Mouse (Mus musculus) layer of hippocampus, adult 8-10 months (tissue): ENCODE measurements at regions not wholly inside any gene's neighbourhood (a gene's known extent, or its start where the extent isn't known, plus 50 kb on each side); places are given as distances from the start of the nearest gene placed in this dataset.
"Not testable (repeated sequence)": the region's sequence is repeated elsewhere in the genome, so short reads cannot be mapped to it uniquely, and the experiment has no call there.

Experiments used
- DNase-seq, 2 experiments: peaks; one replicate each; pipeline ENCODE4 v3.0.0; 2022; ENCODE audit warnings: low spot score in 2 of 2

GRCm38 (mm10) chr13:73034886-73035285 is 225.4 kb upstream of the Irx4 start:
- no peak for DNase-seq

- no peak for DNase-seq
These were observed 224.8 kb upstream of the Irx4 start for GRCm38 (mm10) chr13:73035336-73035940.

DNA sequence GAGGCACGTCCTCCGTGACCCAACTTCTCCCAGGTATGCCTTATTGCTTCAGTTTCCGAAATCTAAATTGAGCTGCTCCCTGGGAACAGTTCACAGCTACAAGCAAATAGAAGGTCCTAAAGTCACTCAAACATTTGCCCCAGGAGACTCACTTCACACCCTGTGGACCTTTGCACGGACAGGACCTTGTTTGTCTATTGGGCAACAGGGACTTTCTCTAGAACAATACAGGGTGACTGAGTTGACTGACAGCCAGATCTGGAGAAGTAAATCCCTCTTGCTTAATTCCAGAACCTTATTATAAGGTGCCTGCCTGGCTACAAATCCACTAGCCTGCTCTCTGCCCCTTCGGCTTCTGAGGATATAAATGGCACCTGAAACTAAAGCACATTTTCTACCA is 220.5 kb upstream of the Irx4 start:
- DNase-seq = no peak

DNA sequence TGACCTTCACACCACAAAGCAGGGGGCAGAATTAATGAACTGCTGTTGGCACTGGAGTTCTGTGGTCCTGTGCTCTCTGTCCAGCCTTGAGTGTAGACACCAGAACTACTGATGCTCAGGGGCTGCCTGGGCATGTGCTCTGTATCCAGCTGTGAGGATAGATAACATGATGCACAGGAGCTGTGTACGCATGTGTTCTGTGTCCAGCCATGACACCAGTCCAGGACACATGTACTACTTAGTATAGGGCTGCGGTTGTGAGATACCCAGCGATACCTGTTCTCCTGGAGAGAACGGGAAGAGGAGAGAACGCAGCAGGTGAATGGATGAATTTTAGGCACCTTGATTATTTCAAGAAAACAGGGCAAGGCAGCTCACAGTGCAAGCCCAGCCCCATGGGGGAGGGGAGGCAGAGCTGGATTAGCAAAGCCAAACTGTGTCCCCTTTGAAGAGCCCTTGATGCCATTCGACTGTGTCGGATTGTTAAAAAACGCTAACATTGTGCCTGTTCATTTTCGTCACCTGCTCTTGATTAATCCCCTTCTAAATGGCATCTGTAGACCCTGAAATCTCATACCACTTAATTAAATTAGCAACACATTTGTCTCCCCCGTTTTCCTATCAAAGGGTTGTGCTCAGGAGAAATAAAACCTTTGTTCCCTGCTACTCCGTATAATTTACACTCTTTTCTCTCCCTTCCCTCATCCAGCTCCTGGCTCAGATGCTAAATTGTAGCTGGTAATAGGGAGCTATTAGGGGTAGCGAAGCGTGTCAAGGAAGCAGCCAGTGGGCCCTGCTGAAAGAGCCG is 218.8 kb upstream of the Irx4 start:
- no peak for DNase-seq

GRCm38 (mm10) chr13:73069840-73070530 is 190.3 kb upstream of the Irx4 start:
- no peak for DNase-seq

GRCm38 (mm10) chr13:73070531-73070908 is 189.8 kb upstream of the Irx4 start:
- no peak for DNase-seq

GRCm38 (mm10) chr13:73071032-73071431 is 189.2 kb upstream of the Irx4 start:
- DNase-seq = no peak

GRCm38 (mm10) chr13:73071854-73072852 is 188.1 kb upstream of the Irx4 start:
- DNase-seq = no peak

- DNase-seq = no peak
These were observed 182.3 kb upstream of the Irx4 start for GRCm38 (mm10) chr13:73077866-73078430.

- DNase-seq = not testable (repeated sequence)
These were observed 172.5 kb upstream of the Irx4 start for GRCm38 (mm10) chr13:73087815-73088214.

DNA sequence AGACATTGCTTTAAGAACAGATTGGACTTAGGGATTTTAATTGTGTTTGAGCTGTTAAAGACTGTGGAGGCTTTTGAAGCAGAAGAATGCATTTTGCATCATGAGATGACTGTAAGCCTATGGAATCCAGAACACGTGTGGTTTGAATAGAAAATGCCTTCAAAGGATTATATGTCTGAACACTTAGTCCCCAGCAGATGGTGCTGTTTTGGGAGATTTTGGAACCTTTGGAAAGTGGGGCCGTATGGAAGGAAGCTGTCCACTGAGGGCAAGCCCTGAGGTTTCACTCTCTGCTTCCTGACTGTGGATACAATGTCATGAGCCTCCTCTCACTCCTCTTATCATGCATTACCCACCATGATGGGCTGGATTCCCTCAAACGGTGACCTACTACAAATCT is 168.4 kb upstream of the Irx4 start:
- no peak for DNase-seq

- no peak for DNase-seq
These were observed 162.8 kb upstream of the Irx4 start for GRCm38 (mm10) chr13:73097502-73097901.

- DNase-seq = no peak
These were observed 160.9 kb upstream of the Irx4 start for GRCm38 (mm10) chr13:73099407-73099806.

DNA sequence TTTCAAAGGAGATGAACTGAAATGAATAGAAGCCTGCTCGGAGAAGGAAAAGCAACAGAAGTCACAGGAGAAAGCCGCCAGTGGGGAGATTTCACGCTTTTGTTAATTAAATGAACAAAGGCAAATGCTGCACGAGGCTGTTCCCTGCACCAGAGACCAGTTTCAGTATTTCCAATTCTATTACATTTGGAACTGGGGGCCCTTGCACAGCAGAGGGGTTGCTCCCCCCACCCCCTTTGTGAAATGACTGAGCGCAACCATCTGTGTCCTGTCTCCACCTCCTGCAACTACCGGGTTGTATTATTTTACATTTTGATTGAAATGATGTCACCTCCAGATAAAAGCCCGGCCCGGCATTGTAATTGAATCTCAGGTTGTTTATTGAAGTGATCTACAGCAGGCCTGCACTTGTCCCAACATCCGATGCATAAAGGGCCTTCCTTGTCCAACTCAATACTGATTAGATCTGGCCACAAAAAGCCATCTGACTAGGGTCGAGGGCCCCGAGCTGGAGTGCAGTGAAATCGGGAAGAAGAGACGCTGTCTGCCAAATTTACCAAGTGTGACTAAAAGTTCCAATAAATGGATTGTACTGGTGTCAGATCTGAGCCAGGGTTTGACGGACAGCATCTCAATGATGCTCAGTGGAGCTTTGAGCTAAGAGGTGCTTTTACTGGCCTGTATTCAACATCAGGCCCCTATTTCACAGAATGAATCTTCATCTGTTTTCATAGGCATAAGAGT is 152.9 kb upstream of the Irx4 start:
- DNase-seq = no peak

DNA sequence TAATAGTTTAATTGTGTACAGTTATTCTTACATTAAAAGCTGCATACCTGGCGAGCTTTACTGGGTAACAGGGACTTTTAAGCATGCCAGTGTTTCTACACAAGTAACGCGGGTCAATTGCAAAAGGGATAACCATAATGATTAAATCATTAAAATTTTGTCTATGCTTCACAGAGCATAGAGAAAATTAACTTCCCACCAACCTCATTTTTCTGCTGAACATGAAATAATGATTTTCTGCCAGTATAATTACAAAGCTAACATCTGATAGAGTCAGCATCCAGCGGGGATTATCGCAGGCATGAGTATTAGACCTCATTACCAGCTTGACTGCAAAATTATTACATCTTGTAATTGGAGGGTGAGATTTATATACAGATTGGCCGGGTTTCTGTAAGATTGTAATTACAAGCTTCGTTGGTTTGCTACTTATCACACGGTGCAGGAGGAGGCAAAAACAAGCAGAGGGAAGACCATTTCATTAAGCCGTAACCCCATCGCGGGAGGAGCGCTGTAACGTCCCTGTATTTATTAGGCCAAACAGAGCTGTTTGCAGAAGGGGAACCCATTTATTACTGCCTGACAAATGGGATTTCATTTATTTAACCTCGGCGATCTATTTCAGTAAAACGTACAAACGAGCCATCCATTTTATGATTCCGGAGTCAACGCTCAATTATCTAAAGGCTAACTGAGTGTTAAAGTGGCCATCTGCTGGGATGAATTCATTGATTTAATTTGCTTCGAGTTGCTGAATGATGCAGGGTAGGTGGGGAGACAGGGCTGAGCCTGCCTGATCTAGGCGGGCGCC is 143.3 kb upstream of the Irx4 start:
- DNase-seq = peak in 1 of 2 experiments; percentile 5

DNA sequence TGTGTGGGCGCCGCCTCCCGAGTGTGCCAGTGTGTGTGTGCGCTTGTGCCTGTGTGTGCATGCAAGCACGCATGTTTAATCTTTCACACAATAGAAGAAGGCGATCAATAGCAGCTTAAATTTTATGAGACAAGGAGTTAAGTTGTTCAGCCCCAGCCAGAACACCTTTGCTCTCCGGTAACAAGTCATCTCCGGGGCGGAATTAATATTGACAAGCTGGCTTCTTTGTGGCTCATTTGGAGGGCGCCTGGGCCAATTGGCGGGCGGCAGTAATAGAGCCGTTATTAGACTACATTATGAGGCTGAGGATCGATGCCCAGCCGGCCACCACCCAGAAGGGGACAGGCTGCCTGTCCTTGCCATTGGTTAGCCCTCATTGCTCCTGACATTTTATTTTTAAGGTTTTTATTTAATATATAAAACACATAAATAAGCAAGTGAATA is 142.6 kb upstream of the Irx4 start:
- peak in 1 of 2 experiments; percentile 17 for DNase-seq

GRCm38 (mm10) chr13:73122945-73123344 is 137.3 kb upstream of the Irx4 start:
- no peak for DNase-seq

- DNase-seq = no peak
These were observed 129.0 kb upstream of the Irx4 start for GRCm38 (mm10) chr13:73131270-73131669.

DNA sequence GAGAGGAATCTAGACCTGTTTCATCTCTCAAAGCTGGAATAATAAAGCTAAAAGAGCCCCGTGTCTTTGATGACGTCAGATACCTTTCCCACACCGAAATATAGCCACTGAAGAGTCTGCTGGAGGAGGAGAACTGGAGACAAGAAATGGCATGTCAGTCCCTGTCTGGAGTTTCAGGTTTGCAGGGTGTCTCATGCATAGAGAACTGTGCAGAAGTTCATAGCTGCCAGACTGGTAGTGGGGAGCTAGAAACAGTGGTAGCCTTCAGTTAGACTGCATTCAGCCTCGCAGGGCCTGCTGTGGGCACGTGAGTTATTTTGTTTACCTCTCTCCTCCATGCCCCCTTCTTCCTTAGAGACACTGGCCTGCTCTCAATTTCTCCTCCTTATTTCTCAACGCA is 127.5 kb upstream of the Irx4 start:
- DNase-seq = no peak
